Mouse (Mus musculus) embryonic facial prominence, embryonic 11.5 days (tissue): Measurements from ENCODE around the gene Emx2. TPM values are rescaled to one million over a fixed set of nuclear protein-coding genes. Genes with fewer than 3 reads are reported as not detected.
A peak's percentile ranks its signal among the peaks of the same experiment; 100 is the strongest.

Source experiments
- ATAC-seq: fragments of 200-750 bp; cut with Nextera tagmentation; replicated peaks from 2 replicates; pipeline ENCODE4 v1.8.0; 2017; ENCODE audit warnings: low read depth; ENCODE audit not compliant: insufficient number of reproducible peaks, low FRiP score, low TSS enrichment
- DNase-seq: peaks from one replicate; pipeline ENCODE4 v3.0.0-alpha.2; 2015; ENCODE audit warnings: low spot score
- H3K27ac ChIP-seq: fragments of 300-500 bp; sonication (generic); replicated peaks from 2 replicates; pipeline ENCODE4 v1.5.1; 2014; ENCODE audit warnings: mild to moderate bottlenecking, low read depth, low read length, control low read depth
- H3K27me3 ChIP-seq: fragments of 300-500 bp; sonication (generic); 2 replicates; pipeline ENCODE4 v1.6.1; 2014; ENCODE audit warnings: mild to moderate bottlenecking, low read length, moderate library complexity, mixed read lengths; ENCODE audit not compliant: control insufficient read depth, insufficient read depth
- H3K36me3 ChIP-seq: fragments of 300-500 bp; sonication (generic); replicated peaks from 2 replicates; pipeline ENCODE4 v1.6.1; 2014; ENCODE audit warnings: low read depth, mild to moderate bottlenecking, low read length, moderate library complexity, mixed read lengths; ENCODE audit not compliant: control insufficient read depth, insufficient read depth
- H3K4me1 ChIP-seq: fragments of 300-500 bp; sonication (generic); 2 replicates; pipeline ENCODE4 v1.6.1; 2014; ENCODE audit warnings: low read length, mixed read lengths; ENCODE audit not compliant: control insufficient read depth, insufficient read depth
- H3K4me2 ChIP-seq: fragments of 300-500 bp; sonication (generic); 2 replicates; pipeline ENCODE4 v1.6.1; 2014; ENCODE audit warnings: low read depth, mild to moderate bottlenecking, control low read depth, low read length, moderate library complexity
- H3K4me3 ChIP-seq: fragments of 300-500 bp; sonication (generic); 2 replicates; pipeline ENCODE4 v1.5.1; 2014; ENCODE audit warnings: low read depth, low read length, control low read depth
- H3K9ac ChIP-seq: fragments of 300-500 bp; sonication (generic); replicated peaks from 2 replicates; pipeline ENCODE4 v1.6.1; 2014; ENCODE audit warnings: mild to moderate bottlenecking, control low read depth, low read length
- H3K9me3 ChIP-seq: fragments of 300-500 bp; sonication (generic); replicated peaks from 2 replicates; pipeline ENCODE4 v1.6.1; 2016; ENCODE audit warnings: mild to moderate bottlenecking, low read length, inconsistent platforms, mixed read lengths; ENCODE audit not compliant: control insufficient read depth
- WGBS: fragments of 180-500 bp; shearing (Covaris S2); extraction: QIAGEN DNeasy Blood & Tissue Kit; methylation state at CpG from one replicate; pipeline ENCODE4 v1.1.7; 2014; 5-methylcytosine and 5-hydroxymethylcytosine counted together
- polyA plus RNA-seq: library from polyadenylated mRNA; unstranded; fragments of >200 nt; fragmentation: Nextera tagmentation; extraction: Ambion mirVana; gene quantifications from 2 replicates; pipeline ENCODE4 v1.2.1, GENCODE M21; 2014

Gene Emx2
- polyA plus RNA-seq, 1 experiment from 2014 or later: 12.8 TPM

GRCm38 (mm10) chr19:59450561-59451135, 7.5 kb upstream of the Emx2 start:
- no peak for ATAC-seq
- Histone ChIP-seq H3K4me2 (no peak overlapping the region), H3K9me3 (no peaks in the 10 kb centered on the region), H3K4me3 (no peak overlapping the region), H3K27ac (no peak overlapping the region), H3K27me3 (peaks cover 59% of the 10 kb centered on the region), H3K4me1 (peaks cover 3% of the 10 kb centered on the region), H3K36me3 (no peaks in the 10 kb centered on the region), H3K9ac (no peak overlapping the region)
- WGBS: 4% methylated on average over 14 of the region's 14 CpGs
- DNase-seq: peak; percentile 35

- Histone ChIP-seq H3K27ac (no peak overlapping the region), H3K9ac (peak overlapping the region; percentile 10), H3K9me3 (no peaks in the 10 kb centered on the region), H3K4me1 (peaks cover 3% of the 10 kb centered on the region), H3K36me3 (no peaks in the 10 kb centered on the region), H3K4me3 (peak overlapping the region; percentile 15; the same call in 1 of the 2 replicates), H3K4me2 (peak overlapping the region; percentile 29), H3K27me3 (peaks cover 68% of the 10 kb centered on the region)
- ATAC-seq (no peak), DNase-seq (peak; percentile 65)
- WGBS: 1% methylated on average over 31 of the region's 31 CpGs
Observed at GRCm38 (mm10) chr19:59451441-59451951, 6.7 kb upstream of the Emx2 start.

- Histone ChIP-seq H3K4me1 (peaks cover 3% of the 10 kb centered on the region), H3K9ac (no peak overlapping the region), H3K4me2 (no peak overlapping the region), H3K27ac (no peak overlapping the region), H3K4me3 (no peak overlapping the region), H3K36me3 (no peaks in the 10 kb centered on the region), H3K27me3 (peaks cover 76% of the 10 kb centered on the region), H3K9me3 (no peaks in the 10 kb centered on the region)
- 7% methylated on average over 4 of the region's 4 CpGs for WGBS
- ATAC-seq (no peak), DNase-seq (no peak)
Observed at GRCm38 (mm10) chr19:59452321-59452720, 5.9 kb upstream of the Emx2 start.

GRCm38 (mm10) chr19:59453591-59453990, 4.6 kb upstream of the Emx2 start:
- no peak overlapping the region for H3K27ac ChIP-seq
- H3K4me3 ChIP-seq: no peak overlapping the region
- no peak overlapping the region for H3K4me2 ChIP-seq
- H3K4me1 ChIP-seq: peaks cover 3% of the 10 kb centered on the region
- H3K27me3 ChIP-seq: peaks cover 81% of the 10 kb centered on the region
- H3K9ac ChIP-seq: no peak overlapping the region
- no peaks in the 10 kb centered on the region for H3K36me3 ChIP-seq
- ATAC-seq (no peak), DNase-seq (no peak)
- 7% methylated on average over 13 of the region's 13 CpGs for WGBS
- no peaks in the 10 kb centered on the region for H3K9me3 ChIP-seq

- DNase-seq (peak; percentile 91), ATAC-seq (peak; percentile 58; the same call in 1 of the 2 replicates)
- no peaks in the 10 kb centered on the region for H3K9me3 ChIP-seq
- H3K4me2 ChIP-seq: no peak overlapping the region
- H3K27me3 ChIP-seq: peaks cover 76% of the 10 kb centered on the region
- H3K27ac ChIP-seq: no peak overlapping the region
- H3K9ac ChIP-seq: no peak overlapping the region
- H3K36me3 ChIP-seq: no peaks in the 10 kb centered on the region
- WGBS: under 1% methylated on average over 18 of the region's 18 CpGs
- no peak overlapping the region for H3K4me3 ChIP-seq
- peaks cover 3% of the 10 kb centered on the region for H3K4me1 ChIP-seq
Observed at GRCm38 (mm10) chr19:59454196-59454595, 4.0 kb upstream of the Emx2 start.

GRCm38 (mm10) chr19:59455671-59456070, 2.5 kb upstream of the Emx2 start:
- H3K4me2 ChIP-seq: 0 out of 2 replicates have a peak overlapping the region, but pooled peaks have one; percentile 7
- no peak overlapping the region for H3K9ac ChIP-seq
- H3K4me1 ChIP-seq: peaks cover 3% of the 10 kb centered on the region
- H3K27me3 ChIP-seq: peaks cover 70% of the 10 kb centered on the region
- DNase-seq (peak; percentile 50), ATAC-seq (no peak)
- H3K4me3 ChIP-seq: peak overlapping the region; percentile 5; the same call in 1 of the 2 replicates
- 12% methylated on average over 7 of the region's 7 CpGs for WGBS
- no peak overlapping the region for H3K27ac ChIP-seq
- no peaks in the 10 kb centered on the region for H3K9me3 ChIP-seq
- H3K36me3 ChIP-seq: no peaks in the 10 kb centered on the region

- 2% methylated on average over 23 of the region's 23 CpGs for WGBS
- peak overlapping the region; percentile 62 for H3K9ac ChIP-seq
- no peak for ATAC-seq
- peak; percentile 85 for DNase-seq
- H3K36me3 ChIP-seq: no peaks in the 10 kb centered on the region
- H3K4me2 ChIP-seq: peak overlapping the region; percentile 71
- no peaks in the 10 kb centered on the region for H3K9me3 ChIP-seq
- H3K4me3 ChIP-seq: peak overlapping the region; percentile 48
- no peaks in the 10 kb centered on the region for H3K4me1 ChIP-seq
- peaks cover 68% of the 10 kb centered on the region for H3K27me3 ChIP-seq
- H3K27ac ChIP-seq: peak overlapping the region; percentile 70; the same call in 1 of the 2 replicates
Observed at GRCm38 (mm10) chr19:59457011-59457945, 894 bp upstream of the Emx2 start.
